Mouse (Mus musculus) hematopoietic stem cell, adult 5-6 weeks (primary cell): ENCODE measurements at regions not wholly inside any gene's neighbourhood (a gene's known extent, or its start where the extent isn't known, plus 50 kb on each side); places are given as distances from the start of the nearest gene placed in this dataset.

ENCODE experiments used
- ATAC-seq, 2 experiments: fragments of 125-278 bp in 1 of 2; replicated peaks in 1 of 2; 2 replicates each; pipeline ENCODE4 v1.8.0; 2016 to 2017; ENCODE audit warnings: inconsistent platforms in 2 of 2, mild to moderate bottlenecking in 2 of 2, moderate number of reproducible peaks in 2 of 2, low read depth in 1 of 2, moderate TSS enrichment in 1 of 2; ENCODE audit not compliant: low FRiP score in 2 of 2, poor library complexity in 2 of 2, severe bottlenecking in 2 of 2, insufficient read depth in 1 of 2, low TSS enrichment in 1 of 2

- ATAC-seq: no peak
These were observed 374.6 kb downstream of the Nr2f2 start for GRCm38 (mm10) chr7:69991982-69992381.

DNA sequence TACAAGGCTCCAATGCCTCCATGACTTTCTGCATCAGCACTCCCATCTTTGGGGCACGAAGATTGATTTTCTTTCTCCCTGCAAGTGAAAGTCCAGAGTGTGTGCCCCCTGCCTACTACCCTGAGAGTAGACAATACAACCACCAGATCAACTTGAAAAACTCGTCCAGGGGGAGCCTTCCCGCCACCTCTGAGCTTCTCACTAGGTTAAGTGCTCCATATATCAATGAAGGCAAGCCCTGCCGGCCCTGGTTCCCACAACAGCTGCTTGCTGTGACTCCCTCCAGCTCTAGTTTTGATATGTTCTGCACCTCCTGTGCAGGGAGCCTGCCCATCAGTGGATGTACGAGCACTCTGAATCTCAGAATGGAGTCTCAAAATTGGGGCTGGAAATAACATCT, 377.8 kb downstream of the Nr2f2 start:
- no peak for ATAC-seq

GRCm38 (mm10) chr7:69981301-69981700, 385.2 kb downstream of the Nr2f2 start:
- ATAC-seq: no peak

- no peak for ATAC-seq
These were observed 390.2 kb downstream of the Nr2f2 start for GRCm38 (mm10) chr7:69976369-69976768.

DNA sequence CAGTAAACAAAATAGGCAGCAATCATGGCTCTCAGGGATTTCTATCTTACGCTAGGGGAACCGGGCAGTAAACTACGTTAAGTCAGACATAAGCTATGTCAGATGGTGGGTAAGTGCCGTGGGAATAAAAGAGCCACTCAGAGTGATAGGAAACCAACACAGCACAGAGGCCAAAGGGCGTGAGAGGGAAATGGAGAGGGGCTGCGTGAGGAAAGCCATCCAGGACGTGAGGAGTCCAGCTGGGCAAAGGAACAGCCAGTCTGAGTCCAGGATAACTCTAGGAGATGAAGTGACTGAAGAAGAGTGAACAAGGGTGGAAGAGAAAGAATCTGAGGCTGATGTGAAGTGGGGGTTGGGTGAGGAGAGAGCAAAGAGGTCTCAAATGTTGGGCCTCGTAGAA, 402.5 kb downstream of the Nr2f2 start:
- ATAC-seq: no peak

DNA sequence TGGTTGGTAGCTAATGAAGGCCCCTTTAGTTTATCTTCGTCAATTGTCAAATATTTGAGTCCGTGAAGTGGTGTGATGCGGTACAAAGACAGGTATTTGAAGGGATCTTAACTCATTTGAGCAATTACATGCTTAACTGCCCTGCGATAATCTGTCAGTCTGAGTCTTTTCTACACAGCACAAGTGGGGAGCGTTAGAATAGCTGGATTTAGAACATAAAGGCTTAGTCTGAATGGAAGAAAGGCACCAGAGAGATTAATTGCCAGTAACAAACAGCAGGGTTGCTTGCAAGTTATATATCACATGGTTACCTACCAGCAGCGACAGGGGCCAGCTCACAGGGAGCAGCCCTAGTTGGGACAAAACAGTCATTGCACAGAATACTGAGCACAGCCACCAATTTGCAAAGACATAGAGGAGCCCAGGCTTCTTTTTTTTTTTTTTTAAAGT, 416.3 kb downstream of the Nr2f2 start:
- no peak for ATAC-seq

GRCm38 (mm10) chr7:69949647-69950121, 416.9 kb downstream of the Nr2f2 start:
- ATAC-seq: no peak

DNA sequence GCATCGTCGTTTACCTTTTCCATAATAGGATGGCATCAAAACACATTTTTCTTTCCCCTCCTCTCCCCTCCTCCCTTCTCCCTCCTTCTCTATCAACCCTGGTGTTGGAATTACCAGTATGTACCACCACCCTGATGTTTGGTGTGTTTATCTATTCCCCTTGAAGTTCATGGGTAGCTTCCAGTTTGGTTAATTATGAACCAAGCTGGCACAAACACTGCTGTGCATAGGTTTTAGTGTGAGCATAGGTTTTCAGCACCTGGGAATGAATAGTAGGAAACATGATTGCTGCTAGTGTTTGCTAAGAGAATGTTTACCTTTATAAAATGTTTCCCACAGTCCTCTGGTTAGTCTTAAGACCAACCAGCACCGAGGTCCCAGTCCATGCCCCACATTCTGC, 420.1 kb downstream of the Nr2f2 start:
- no peak for ATAC-seq

DNA sequence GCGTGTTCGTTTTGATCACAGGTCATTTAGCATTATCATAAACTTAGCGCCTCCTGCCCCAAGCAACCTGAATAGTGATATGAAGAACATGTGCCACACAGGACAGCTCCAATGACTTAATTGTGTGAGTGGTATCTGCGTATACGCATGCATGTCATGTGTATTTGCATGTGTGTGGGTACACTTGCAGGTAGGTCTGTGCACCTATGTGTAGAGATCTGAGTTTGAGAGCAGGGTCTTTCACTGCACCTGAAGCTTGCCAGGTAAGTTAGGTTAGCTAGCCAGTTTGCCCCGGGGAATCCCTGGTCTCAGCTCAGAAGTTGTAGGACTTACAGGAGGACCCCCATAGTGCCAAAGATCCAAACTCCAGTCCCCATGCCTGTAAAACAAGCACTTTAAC, 424.7 kb downstream of the Nr2f2 start:
- ATAC-seq: no peak

DNA sequence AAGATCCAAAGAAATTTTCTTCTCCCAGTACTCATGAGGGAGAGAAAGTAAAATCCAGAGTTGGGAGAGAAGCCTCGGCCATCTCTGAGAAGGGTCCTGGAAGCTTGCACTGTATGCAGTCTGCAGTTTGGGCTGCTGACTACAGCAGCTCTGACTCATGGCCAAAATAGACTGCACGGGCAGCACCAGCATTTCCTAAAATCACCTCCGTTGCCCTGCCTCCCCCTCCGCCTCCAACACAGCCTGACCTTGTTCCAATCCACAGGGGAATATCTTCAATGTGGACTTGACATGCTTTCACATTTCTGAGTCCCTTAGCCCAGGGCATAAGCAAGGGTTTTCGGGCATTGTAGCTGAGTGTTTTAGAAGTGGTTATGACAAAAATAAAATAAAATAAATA, 441.3 kb downstream of the Nr2f2 start:
- ATAC-seq: no peak

DNA sequence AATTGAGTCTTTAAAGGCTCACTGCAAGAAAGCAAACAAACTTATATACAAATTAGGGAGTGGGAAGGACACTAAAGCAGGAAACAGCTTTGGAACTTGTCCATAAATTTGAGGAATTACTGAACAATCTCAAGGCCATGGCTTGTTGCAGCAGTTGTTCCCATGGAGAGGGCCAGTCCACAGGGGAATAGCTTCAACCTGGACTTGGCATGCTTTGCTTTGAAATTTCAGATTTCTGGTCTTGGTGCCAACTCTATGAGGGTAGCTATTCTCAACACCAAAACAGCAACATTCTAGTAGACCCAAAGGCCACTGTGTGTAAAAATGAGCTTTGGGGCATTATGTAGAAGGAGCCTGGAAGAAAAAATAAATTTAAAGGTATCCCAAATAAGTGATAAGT, 442.0 kb downstream of the Nr2f2 start:
- ATAC-seq: no peak

GRCm38 (mm10) chr7:69911760-69912159, 454.8 kb downstream of the Nr2f2 start:
- no peak for ATAC-seq

GRCm38 (mm10) chr7:69890503-69891061, 476.0 kb downstream of the Nr2f2 start:
- ATAC-seq: no peak

DNA sequence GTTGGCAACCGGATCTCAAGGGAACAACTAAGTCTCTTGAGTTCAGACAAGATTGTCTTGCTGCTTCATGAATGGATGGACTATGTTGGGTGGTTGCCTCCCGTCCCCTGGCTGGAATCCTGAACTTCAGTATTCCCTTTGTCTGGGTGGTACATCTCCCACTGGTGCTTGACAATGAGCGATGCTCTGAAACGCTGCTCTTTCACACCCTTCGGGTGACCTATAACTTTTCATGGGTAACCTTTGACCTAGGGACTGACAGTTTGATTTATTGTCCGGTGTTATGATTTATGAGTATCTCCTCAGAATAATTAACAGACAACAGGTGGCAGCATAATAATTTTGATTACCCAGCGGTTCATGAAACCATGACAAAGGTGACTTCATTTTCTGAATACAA, 478.3 kb downstream of the Nr2f2 start:
- ATAC-seq: no peak

GRCm38 (mm10) chr7:69877031-69877430, 489.5 kb downstream of the Nr2f2 start:
- ATAC-seq: no peak

DNA sequence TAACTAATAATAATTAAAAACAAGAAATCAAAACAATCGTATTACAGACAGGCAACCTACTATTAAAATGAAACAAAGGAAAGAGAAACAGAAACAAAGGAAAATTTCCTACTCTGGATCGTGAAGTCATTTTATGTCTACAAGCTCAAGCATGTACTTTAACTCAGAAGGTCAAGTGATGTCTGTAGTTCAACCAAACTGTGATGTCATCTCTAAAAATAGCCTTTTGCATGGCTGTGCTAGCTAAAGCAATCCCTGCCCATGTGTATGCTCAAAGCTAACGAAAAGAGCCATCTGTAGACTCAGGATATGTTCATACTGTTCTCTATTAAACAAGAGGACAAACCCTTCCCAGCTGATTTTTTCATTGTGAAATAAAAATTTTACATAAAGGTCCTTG, 500.7 kb downstream of the Nr2f2 start:
- ATAC-seq: no peak

GRCm38 (mm10) chr7:69844631-69845324, 521.8 kb downstream of the Nr2f2 start:
- no peak for ATAC-seq

GRCm38 (mm10) chr7:69837379-69837778, 529.2 kb downstream of the Nr2f2 start:
- ATAC-seq: no peak

DNA sequence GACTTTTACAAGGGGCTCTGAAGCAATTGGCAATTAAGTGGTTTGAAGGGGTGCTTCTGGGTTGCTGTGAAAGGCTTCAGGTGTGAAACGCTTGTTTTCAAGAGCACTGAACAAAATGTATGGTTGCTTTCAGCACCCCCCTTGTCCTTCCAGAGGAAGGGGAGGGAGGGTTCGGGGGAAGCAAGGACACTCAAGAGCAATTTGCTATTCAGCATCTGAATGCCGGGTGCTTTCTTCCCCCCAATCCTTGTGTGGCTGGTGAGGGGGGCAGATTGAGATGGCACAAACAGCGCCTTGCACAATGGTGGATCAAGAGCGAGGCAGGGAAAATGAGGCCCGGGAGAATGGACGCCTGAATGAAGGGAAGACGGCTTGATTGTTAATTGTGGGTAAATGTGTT, 539.3 kb downstream of the Nr2f2 start:
- ATAC-seq: no peak
